Mouse (Mus musculus): ENCODE results near the gene Gatb.

Gene Gatb

DNA sequence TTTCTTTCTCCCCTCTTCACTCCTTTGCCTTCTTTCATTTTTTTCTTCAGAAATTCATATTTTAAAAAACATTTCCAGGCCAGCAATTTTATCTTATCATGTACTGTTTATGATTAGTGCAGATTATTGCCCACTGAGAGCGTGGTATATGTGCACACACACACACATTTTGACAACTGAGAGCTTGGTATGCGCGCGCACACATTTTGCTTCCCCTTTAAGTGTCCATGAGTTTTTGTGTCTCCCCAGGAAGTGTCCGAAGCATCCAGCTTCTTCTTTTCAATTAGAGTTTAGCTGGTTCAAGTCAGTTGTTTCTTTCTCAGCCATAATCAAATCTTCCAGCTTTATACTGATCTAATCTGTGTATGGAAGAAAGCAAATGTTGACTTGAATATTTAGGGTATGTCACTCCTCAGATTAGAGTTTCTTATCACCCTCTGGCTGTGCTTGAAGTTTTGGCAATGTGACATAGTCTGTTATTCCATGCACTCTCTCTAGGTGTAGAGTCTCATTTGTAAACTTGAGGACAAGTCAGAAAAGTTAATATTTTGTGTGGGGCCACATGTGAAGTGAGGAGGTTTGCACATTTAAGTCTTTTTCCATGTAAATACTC, 18.8 kb downstream of the Gatb start:
- DNase-seq (ENCODE audit: low read depth, low spot score), result no peak

DNA sequence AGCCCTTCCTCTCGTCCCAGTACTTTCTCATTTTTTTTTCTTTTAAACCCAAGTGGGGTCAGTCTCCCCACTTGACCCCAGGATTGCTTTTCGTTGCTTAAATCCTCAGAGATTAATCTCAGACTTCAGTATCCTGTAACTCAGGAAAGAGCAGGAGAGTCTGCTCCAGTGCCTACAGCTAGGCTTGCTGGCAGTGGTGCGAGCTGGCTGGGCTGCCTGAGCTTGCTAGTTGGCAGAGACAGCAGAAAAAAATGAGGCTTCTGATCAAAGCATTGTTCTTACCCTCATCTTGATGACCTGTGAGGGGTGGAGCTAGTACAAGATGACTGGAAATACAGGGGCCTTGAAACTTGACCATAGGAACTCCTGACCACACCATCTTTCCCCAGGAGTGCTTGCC, 20.5 kb downstream of the Gatb start:
- DNase-seq (ENCODE audit: low read depth, low spot score), result no peak

DNA sequence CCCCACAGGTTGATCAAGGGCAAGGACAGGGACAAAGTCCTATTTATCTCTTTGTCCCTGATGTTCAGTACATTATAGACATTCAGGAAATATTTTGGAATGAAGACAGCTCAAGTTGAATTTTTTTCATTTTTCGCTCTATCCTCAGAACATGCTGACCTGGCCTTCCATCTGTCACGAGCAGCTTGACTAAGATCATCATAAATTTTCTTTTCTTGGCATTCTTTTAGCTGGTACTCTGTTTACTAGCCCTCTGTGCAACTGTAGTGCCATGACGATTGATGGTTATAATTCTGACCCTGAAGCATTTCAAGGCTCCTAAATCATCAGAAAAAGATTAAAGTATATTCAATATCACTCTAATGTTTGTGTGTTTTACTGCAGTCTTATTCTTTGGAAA, 25.6 kb downstream of the Gatb start:
- DNase-seq (ENCODE audit: low read depth, low spot score), result no peak

GRCm38 (mm10) chr3:85601841-85602305, 28.0 kb downstream of the Gatb start:
- no peak for DNase-seq (ENCODE audit: low read depth, low spot score)

GRCm38 (mm10) chr3:85603811-85604210, 29.9 kb downstream of the Gatb start:
- DNase-seq (ENCODE audit: low read depth, low spot score), result no peak

DNA sequence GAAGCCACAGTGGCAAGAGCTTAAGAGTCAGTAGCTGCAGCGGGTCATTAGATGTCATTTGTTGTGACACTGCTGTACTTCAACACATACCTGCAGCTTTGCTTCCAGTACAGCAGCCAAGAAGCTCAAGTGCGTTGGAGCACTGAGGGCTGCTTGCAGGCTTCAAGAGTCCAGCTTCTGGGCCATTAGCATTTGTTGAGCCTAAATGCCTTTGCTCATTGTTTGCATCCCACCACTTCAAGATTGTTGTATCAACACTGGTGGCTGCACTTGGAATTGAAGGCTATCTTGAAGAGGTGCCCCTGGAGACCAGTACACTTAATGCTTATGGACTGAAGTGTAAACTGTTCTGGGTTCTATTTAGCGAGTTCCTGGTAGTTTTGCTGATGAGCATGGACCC, 33.0 kb downstream of the Gatb start:
- no peak for DNase-seq (ENCODE audit: low read depth, low spot score)

- DNase-seq (ENCODE audit: low read depth, low spot score), result no peak
Observed at GRCm38 (mm10) chr3:85607753-85608152, 33.8 kb downstream of the Gatb start.

GRCm38 (mm10) chr3:85616389-85616788, 42.5 kb downstream of the Gatb start:
- DNase-seq (ENCODE audit: low read depth, low spot score), result no peak

DNA sequence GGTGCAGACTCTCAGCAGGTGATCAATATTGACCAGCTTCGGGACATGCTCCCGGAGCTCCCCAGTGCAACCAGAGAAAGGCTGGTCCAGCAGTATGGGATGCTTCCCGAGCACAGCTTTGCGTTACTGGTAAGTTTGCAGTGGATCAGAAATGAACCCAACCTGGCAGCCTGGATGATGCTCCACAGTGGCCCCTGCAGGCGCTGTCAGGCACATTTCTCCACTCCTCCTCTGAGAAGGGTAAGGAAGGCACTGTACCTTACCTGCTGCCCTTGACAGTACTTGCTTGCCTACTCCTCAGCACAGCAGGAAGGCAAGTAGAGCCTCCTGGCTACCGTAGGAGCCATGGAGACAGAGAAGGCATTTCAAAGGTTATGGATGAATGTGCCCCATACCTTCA, 45.0 kb downstream of the Gatb start:
- no peak for DNase-seq (ENCODE audit: low read depth, low spot score)

DNA sequence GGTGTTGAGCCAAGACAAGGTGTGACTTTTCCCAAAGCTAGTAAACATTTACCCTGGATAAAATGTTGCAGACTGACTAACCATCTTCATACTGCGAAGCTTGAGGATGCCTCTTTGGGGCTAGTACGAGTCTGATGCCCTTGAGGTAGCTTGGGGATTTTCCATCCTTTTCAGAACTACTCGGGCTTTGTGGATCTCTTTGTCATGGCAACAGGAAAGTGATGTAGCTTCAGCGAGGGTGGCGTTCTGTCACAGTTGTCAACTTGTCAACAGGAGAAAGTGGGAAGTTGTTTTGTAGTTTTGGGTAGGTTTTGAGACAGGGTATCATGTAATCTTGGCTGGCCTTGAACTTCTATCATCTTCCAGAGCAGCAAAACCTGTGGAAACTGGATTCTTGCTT, 45.4 kb downstream of the Gatb start:
- DNase-seq (ENCODE audit: low read depth, low spot score), result no peak

- DNase-seq (ENCODE audit: low read depth, low spot score), result no peak
Observed at GRCm38 (mm10) chr3:85619751-85620150, 45.8 kb downstream of the Gatb start.

DNA sequence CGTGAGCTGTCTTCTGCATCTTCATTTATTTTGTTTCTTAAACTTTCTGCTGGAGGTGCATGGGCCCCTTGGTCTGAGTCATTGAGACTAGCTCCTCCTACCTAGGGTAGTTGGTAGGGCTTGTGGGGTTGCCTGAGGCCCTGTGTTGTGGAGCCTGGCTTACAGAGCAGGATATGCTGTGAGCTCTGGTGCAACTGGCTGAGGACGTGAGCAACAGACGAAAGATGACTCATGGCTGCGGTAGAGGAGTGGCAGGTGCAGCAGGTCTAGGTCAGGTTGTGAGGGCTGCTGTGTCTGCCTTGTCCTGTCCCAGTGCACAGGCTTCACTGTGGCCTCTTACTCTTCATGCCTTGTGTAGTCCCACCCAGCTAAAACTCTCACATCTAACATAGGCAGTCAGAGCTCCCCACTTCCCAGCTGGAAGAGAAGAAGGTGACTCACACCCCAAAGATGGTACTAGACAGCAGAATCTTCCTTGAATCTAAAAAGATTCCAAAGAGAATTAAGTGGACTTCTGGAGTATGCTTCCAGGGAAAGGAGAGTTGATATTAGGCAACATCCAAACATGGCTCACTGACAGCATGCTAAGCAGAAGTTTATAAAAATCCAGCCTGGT, 56.1 kb downstream of the Gatb start:
- DNase-seq (ENCODE audit: low read depth, low spot score), result no peak

DNA sequence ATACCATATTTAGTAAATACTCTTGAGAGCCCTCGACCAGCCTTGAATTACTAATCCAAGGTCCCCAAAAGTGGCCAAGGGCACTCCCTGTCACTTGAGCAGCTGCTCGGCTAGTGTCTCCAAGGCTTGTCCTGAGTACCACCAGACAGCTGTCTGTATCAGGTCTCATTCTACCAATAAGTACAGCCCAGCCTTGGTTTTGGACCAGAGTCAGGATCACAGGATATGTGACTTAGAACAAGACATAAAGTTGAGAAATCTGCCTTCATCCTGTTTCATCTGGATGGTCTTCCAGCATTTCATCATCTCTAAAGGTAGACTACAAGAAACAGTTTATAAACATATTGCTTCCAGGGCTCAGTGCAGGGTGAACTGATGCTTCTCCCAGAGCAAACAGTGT, 59.8 kb downstream of the Gatb start:
- no peak for DNase-seq (ENCODE audit: low read depth, low spot score)

DNA sequence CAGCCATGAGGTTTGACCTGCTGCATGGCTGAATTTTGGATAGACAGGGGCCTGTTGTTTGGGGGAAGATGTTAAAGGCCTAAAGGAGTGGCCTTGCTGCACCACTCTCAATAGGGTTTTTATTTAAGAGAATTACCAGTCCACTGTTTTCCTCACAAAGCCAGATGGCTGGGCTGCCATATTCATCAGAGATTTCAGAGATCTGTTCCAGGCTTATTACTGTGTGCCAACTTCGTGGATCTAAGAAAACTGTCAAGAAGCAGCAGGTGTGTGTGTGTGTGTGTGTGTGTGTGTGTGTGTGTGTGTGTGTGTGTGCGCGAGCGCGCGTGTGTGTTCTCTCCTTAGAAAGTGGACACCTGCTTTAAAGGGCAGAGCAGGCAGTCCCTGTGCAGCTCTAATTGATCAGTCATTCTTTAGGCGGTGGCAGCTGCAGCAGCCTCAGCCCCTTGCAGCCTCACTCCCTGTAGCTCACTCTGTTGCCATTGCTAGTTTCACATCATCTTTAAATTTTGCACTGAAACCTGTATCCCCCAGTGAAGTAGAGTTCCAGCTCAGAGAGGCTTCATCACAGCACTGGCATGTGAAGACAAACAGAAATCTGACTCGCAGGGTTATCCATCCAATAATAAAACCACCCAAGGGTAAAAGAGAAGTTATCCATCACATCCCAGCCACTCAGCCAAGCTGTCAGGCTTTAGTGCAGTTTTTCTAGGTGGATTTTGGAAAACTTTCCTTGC, 60.6 kb downstream of the Gatb start:
- DNase-seq (ENCODE audit: low read depth, low spot score), result no peak

GRCm38 (mm10) chr3:85635126-85635419, 61.2 kb downstream of the Gatb start:
- no peak for DNase-seq (ENCODE audit: low read depth, low spot score)

- no peak for DNase-seq (ENCODE audit: low read depth, low spot score)
Observed at GRCm38 (mm10) chr3:85635591-85635990, 61.7 kb downstream of the Gatb start.

- no peak for DNase-seq (ENCODE audit: low read depth, low spot score)
Observed at GRCm38 (mm10) chr3:85636716-85637447, 63.0 kb downstream of the Gatb start.

GRCm38 (mm10) chr3:85641751-85642150, 67.8 kb downstream of the Gatb start:
- no peak for DNase-seq (ENCODE audit: low read depth, low spot score)

GRCm38 (mm10) chr3:85644814-85645213, 70.9 kb downstream of the Gatb start:
- no peak for DNase-seq (ENCODE audit: low read depth, low spot score)

DNA sequence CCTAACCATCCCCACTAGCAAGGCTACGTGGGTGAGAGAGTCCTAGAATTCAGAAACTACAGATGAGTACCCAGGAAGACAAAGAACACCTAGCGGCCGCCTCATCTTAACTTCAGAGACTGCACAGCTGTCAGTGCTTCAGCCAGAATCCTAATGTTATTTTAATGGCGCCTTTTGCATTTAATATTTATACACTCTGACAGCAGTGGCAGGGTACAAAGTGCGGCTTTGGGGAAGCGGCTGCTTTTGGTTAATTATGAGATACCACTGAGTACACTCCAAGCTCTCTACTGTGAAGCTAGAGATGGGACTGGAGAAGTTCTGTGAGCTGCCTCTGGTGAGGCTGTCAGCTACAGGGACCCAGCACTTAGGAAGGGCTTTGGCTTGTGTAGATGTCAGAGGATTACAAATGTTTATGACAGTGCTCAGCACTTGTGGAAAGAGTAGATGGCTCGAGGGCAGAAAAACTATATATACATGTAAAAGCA, 71.6 kb downstream of the Gatb start:
- DNase-seq (ENCODE audit: low read depth, low spot score), result no peak

DNA sequence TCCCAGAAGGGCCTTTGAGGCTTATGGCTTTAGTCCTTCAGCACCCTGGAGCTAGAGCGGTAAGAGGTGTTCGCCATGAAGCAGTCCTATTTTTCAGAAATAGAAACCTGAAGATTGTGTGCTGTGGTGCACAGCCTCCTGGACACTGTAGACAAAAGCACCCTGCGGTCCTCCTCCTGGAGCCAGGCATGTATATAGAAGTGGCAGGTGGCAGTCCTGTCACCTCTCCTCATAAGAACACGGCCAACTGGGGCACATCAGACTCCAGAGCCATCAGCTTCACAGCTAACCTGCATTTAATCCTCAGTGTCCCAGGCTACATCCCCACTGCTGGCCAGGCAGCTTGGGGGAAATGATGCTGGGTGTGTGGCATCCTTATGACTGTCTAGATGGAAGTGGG, 75.3 kb downstream of the Gatb start:
- no peak for DNase-seq (ENCODE audit: low read depth, low spot score)
